Mouse (Mus musculus) embryonic facial prominence, embryonic 13.5 days (tissue): ENCODE measurements around the gene Clstn2. TPM values are rescaled to one million over a fixed set of nuclear protein-coding genes. Genes with fewer than 3 reads are reported as not detected.

Experiments used
- ATAC-seq: fragments of 200-750 bp; cut with Nextera tagmentation; 2 replicates; pipeline ENCODE4 v1.8.0; 2017; ENCODE audit warnings: low read depth; ENCODE audit not compliant: insufficient number of reproducible peaks, insufficient read depth, low FRiP score, low TSS enrichment
- H3K27ac ChIP-seq: fragments of 300-500 bp; sonication (generic); 2 replicates; pipeline ENCODE4 v1.5.1; 2015; ENCODE audit warnings: moderate library complexity, mild to moderate bottlenecking, inconsistent platforms
- H3K27me3 ChIP-seq: fragments of 300-500 bp; sonication (generic); 2 replicates; pipeline ENCODE4 v1.6.1; 2015; ENCODE audit warnings: mild to moderate bottlenecking, inconsistent platforms
- H3K36me3 ChIP-seq: fragments of 300-500 bp; sonication (generic); 2 replicates; pipeline ENCODE4 v1.6.1; 2015; ENCODE audit warnings: mild to moderate bottlenecking, inconsistent platforms
- H3K4me1 ChIP-seq: fragments of 300-500 bp; sonication (generic); 2 replicates; pipeline ENCODE4 v1.6.1; 2015; ENCODE audit warnings: inconsistent platforms
- H3K4me2 ChIP-seq: fragments of 300-500 bp; sonication (generic); 2 replicates; pipeline ENCODE4 v1.6.1; 2015; ENCODE audit warnings: moderate library complexity, mild to moderate bottlenecking, inconsistent platforms
- H3K4me3 ChIP-seq: fragments of 300-500 bp; sonication (generic); 2 replicates; pipeline ENCODE4 v1.5.1; 2015; ENCODE audit warnings: mild to moderate bottlenecking, inconsistent platforms
- H3K9ac ChIP-seq: fragments of 300-500 bp; sonication (generic); 2 replicates; pipeline ENCODE4 v1.6.1; 2015; ENCODE audit warnings: mild to moderate bottlenecking, inconsistent platforms
- H3K9me3 ChIP-seq: fragments of 300-500 bp; sonication (generic); 2 replicates; pipeline ENCODE4 v1.6.1; 2016; ENCODE audit warnings: inconsistent platforms
- WGBS: fragments of 180-500 bp; shearing (Covaris S2); methylation state at CpG from one replicate; pipeline ENCODE4 v1.1.7; 2015; ENCODE audit warnings: mixed read lengths; 5-methylcytosine and 5-hydroxymethylcytosine counted together
- polyA plus RNA-seq: library from polyadenylated mRNA; unstranded; fragments of >200 nt; fragmentation: Nextera tagmentation; extraction: Ambion mirVana; gene quantifications from 2 replicates; pipeline ENCODE4 v1.2.1, GENCODE M21; 2015

The Clstn2 gene
- polyA plus RNA-seq, 1 experiment from 2014 or later: 1.8 TPM

DNA sequence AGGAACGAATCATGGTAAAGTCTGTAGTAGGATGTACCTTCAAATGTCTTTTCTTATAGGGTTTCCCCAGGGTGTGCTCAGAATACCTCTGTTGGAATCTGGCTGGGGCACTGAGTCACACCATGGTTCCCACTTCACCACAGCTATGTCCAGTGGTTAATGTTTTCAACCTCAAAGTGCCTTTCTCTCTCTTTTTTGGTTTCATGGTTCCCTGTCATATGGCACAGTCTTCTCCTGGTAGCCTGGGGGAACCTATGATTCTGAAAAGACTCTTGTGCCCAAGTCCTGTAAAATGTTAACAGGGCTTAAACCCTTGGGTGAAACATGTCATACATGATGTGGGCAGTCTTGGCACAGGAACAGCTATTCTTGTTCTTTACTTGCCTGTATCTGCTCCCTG is 551.8 kb downstream of the Clstn2 start:
- no peak for ATAC-seq
- H3K4me1 ChIP-seq: no peaks in the 10 kb centered on the region; the same call in 1 of the 2 replicates
- H3K4me3 ChIP-seq: no peak overlapping the region
- H3K27ac ChIP-seq: no peak overlapping the region
- H3K36me3 ChIP-seq: no peaks in the 10 kb centered on the region
- no peaks in the 10 kb centered on the region for H3K27me3 ChIP-seq
- no peak overlapping the region for H3K9ac ChIP-seq
- 63% methylated on average over 1 of the region's 1 CpGs for WGBS
- no peak overlapping the region for H3K4me2 ChIP-seq
- H3K9me3 ChIP-seq: no peaks in the 10 kb centered on the region

- peaks cover 14% of the 10 kb centered on the region for H3K4me1 ChIP-seq
- ATAC-seq: no peak
- H3K4me2 ChIP-seq: no peak overlapping the region
- no peaks in the 10 kb centered on the region for H3K36me3 ChIP-seq
- H3K9ac ChIP-seq: no peak overlapping the region
- H3K9me3 ChIP-seq: no peaks in the 10 kb centered on the region
- WGBS: 23% methylated on average over 2 of the region's 2 CpGs
- H3K27ac ChIP-seq: no peak overlapping the region
- H3K27me3 ChIP-seq: no peaks in the 10 kb centered on the region
- no peak overlapping the region for H3K4me3 ChIP-seq
Measured at GRCm38 (mm10) chr9:97476961-97477360, 556.0 kb downstream of the Clstn2 start.

- H3K36me3 ChIP-seq: no peaks in the 10 kb centered on the region
- H3K27ac ChIP-seq: no peak overlapping the region
- H3K9ac ChIP-seq: no peak overlapping the region
- WGBS: 60% methylated on average over 3 of the region's 3 CpGs
- peaks cover 14% of the 10 kb centered on the region for H3K4me1 ChIP-seq
- no peak overlapping the region for H3K4me2 ChIP-seq
- ATAC-seq: no peak
- no peaks in the 10 kb centered on the region for H3K9me3 ChIP-seq
- no peak overlapping the region for H3K4me3 ChIP-seq
- H3K27me3 ChIP-seq: no peaks in the 10 kb centered on the region
Measured at GRCm38 (mm10) chr9:97476456-97476855, 556.5 kb downstream of the Clstn2 start.

GRCm38 (mm10) chr9:97474896-97475295 is 558.1 kb downstream of the Clstn2 start:
- no peak for ATAC-seq
- 55% methylated on average over 6 of the region's 6 CpGs for WGBS
- no peaks in the 10 kb centered on the region for H3K9me3 ChIP-seq
- no peak overlapping the region for H3K27ac ChIP-seq
- no peak overlapping the region for H3K4me2 ChIP-seq
- no peak overlapping the region for H3K9ac ChIP-seq
- H3K27me3 ChIP-seq: no peaks in the 10 kb centered on the region
- H3K4me3 ChIP-seq: no peak overlapping the region
- no peaks in the 10 kb centered on the region for H3K36me3 ChIP-seq
- H3K4me1 ChIP-seq: peaks cover 14% of the 10 kb centered on the region

DNA sequence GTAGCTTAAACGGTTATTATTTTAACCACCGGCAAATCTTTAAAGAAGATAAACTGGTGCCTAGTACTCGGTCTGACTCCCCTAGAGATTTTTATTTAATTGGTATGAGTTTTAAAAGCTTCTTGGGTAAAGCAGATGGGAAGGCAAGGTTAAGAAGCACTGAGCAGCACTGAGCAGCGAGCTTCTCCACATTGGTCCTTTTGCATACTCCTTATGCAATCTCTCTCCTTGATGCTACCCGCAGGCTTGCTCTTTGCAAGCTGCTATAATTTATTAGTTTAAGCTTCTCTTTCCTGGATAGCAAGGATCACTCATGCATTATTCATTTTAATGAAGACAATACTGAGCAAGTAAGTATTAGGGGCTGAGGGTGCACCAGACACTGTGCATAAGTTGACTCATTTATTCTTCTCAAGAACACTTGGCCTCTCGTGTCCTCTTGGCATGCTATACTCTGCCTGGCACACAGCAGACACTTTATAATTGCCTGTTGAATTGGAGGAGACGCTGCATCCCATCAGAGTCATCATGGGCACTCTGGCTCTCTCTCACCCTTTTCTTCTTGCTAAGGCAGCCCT is 561.9 kb downstream of the Clstn2 start:
- Histone ChIP-seq H3K9ac (no peak overlapping the region), H3K4me3 (no peak overlapping the region), H3K27me3 (no peaks in the 10 kb centered on the region), H3K36me3 (no peaks in the 10 kb centered on the region), H3K4me2 (no peak overlapping the region), H3K9me3 (no peaks in the 10 kb centered on the region), H3K27ac (no peak overlapping the region), H3K4me1 (peaks cover 14% of the 10 kb centered on the region; the same call in 1 of the 2 replicates)
- WGBS: 84% methylated on average over 7 of the region's 7 CpGs
- no peak for ATAC-seq

- Histone ChIP-seq H3K27me3 (no peaks in the 10 kb centered on the region), H3K36me3 (no peaks in the 10 kb centered on the region), H3K4me1 (0 out of 2 replicates have a peak, but pooled peaks cover 4% of the 10 kb centered on the region), H3K9ac (no peak overlapping the region), H3K4me2 (no peak overlapping the region), H3K9me3 (no peaks in the 10 kb centered on the region), H3K27ac (no peak overlapping the region), H3K4me3 (no peak overlapping the region)
- WGBS: 53% methylated on average over 6 of the region's 6 CpGs
- ATAC-seq: no peak
Measured at GRCm38 (mm10) chr9:97460452-97460851, 572.5 kb downstream of the Clstn2 start.

DNA sequence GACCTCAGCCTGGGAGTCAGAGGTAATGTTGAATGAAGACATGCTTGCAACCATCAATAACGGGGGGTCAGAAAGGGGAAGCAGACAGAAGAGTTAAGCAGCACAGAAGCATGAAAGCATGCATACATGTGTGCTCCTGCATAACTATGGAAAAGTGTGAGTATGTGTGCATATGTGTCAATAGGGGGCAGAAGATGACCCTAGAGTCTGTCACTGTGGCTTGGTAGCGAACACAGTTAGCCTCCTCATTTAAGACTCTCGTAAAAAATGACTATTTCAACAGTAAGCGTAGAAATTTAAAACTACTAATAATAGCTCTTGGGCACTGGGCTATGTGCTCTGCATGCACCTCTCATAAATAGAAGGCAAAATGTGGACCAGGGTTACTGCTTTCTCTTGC is 573.2 kb downstream of the Clstn2 start:
- Histone ChIP-seq H3K27ac (no peak overlapping the region), H3K36me3 (no peaks in the 10 kb centered on the region), H3K4me3 (no peak overlapping the region), H3K27me3 (no peaks in the 10 kb centered on the region), H3K4me2 (no peak overlapping the region), H3K9me3 (no peaks in the 10 kb centered on the region), H3K9ac (no peak overlapping the region), H3K4me1 (0 out of 2 replicates have a peak, but pooled peaks cover 4% of the 10 kb centered on the region)
- 63% methylated on average over 4 of the region's 4 CpGs for WGBS
- no peak for ATAC-seq

GRCm38 (mm10) chr9:97449316-97450050 is 583.5 kb downstream of the Clstn2 start:
- no peaks in the 10 kb centered on the region for H3K36me3 ChIP-seq
- no peaks in the 10 kb centered on the region for H3K4me1 ChIP-seq
- no peak for ATAC-seq
- 83% methylated on average over 13 of the region's 13 CpGs for WGBS
- no peak overlapping the region for H3K4me3 ChIP-seq
- no peak overlapping the region for H3K27ac ChIP-seq
- no peak overlapping the region for H3K4me2 ChIP-seq
- no peaks in the 10 kb centered on the region for H3K27me3 ChIP-seq
- H3K9me3 ChIP-seq: no peaks in the 10 kb centered on the region
- no peak overlapping the region for H3K9ac ChIP-seq

DNA sequence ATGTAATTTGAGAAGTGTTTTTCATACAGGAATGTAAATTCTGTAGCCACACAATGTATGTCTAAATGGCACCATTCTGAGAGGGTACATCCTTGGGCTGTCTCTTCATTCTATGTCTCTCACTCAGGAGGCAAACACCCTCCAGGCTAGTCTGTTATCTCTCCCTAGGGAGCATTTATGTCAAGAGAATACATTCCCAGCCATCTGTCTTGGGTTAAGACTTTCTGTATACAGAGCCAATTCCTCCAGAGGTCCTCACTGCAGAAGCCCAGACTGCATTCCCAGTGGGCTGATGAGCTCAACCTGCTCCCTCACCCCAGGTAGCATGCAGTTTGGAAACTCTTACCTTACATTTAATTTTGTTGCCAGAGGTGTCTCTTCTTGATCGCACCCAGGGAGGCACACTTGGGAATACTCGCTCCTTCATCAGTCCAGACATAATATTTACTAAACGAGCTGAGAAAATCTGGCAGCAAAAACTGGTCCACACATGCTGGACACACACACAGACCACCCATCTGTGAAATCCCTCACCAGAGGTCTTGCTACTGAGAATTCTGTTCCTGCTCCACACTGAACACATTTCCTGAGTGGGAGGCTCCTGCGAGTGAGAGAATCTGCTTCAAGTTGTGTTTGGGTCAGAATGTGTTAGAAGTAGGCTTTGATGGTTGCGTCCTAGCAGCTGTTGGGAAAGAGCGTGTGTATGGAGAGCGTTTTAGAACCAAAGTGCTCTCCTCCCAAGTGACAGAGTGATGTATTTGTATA is 592.9 kb downstream of the Clstn2 start:
- WGBS: 75% methylated on average over 7 of the region's 7 CpGs
- ATAC-seq: no peak

GRCm38 (mm10) chr9:97434666-97435065 is 598.3 kb downstream of the Clstn2 start:
- Histone ChIP-seq H3K27ac (no peak overlapping the region), H3K4me2 (no peak overlapping the region), H3K27me3 (no peaks in the 10 kb centered on the region), H3K4me1 (no peaks in the 10 kb centered on the region), H3K9me3 (no peaks in the 10 kb centered on the region), H3K9ac (no peak overlapping the region), H3K4me3 (no peak overlapping the region), H3K36me3 (no peaks in the 10 kb centered on the region)
- no peak for ATAC-seq
- 62% methylated on average over 3 of the region's 3 CpGs for WGBS

More for the DNA sequence above, 592.9 kb downstream of the Clstn2 start:
- H3K27me3 ChIP-seq: no peaks in the 10 kb centered on the region
- H3K36me3 ChIP-seq: no peaks in the 10 kb centered on the region
- H3K9ac ChIP-seq: no peak overlapping the region
- H3K4me3 ChIP-seq: no peak overlapping the region
- no peak overlapping the region for H3K27ac ChIP-seq
- no peak overlapping the region for H3K4me2 ChIP-seq
- H3K4me1 ChIP-seq: peaks cover 5% of the 10 kb centered on the region
- no peaks in the 10 kb centered on the region for H3K9me3 ChIP-seq

- H3K9me3 ChIP-seq: no peaks in the 10 kb centered on the region
- no peak overlapping the region for H3K4me3 ChIP-seq
- H3K4me1 ChIP-seq: no peaks in the 10 kb centered on the region
- H3K27me3 ChIP-seq: no peaks in the 10 kb centered on the region
- no peak for ATAC-seq
- H3K9ac ChIP-seq: no peak overlapping the region
- 74% methylated on average over 1 of the region's 1 CpGs for WGBS
- H3K36me3 ChIP-seq: no peaks in the 10 kb centered on the region
- H3K4me2 ChIP-seq: no peak overlapping the region
- no peak overlapping the region for H3K27ac ChIP-seq
Measured at GRCm38 (mm10) chr9:97429885-97430449, 603.0 kb downstream of the Clstn2 start.
